Mouse (Mus musculus): ENCODE data around the gene Spint4. TPM values are rescaled to one million over a fixed set of nuclear protein-coding genes. Genes with fewer than 3 reads are reported as not detected.

Gene Spint4
- polyA plus RNA-seq (2016; fragmentation: Nextera tagmentation; extraction: Ambion mirVana), result not detected in 2 replicates

DNA sequence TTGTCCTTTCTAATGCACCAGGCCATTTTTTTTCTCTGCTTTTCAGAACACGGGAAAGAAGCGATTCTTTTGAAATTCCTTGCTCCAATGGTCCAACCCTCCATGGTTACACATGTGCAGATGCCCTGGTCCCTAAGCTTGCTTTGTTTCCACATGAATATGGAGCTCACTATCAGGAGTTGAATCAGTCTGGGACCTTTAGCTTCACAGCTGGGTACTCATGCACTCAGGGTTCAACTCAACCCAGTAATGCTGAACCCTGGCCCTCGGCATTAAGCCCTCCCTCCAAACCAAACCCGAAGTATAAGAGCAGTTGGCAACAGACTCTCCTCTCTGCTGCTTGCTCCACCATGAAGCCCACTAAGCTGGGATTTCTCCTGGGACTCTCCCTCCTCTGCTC lies at the start of gene Spint4:
TSS of gene Spint4 (plus strand) at position 301 of the 400 bp plus-strand sequence.
- Histone ChIP-seq H3K4me3 (no peak within 1 kb of the TSS), H3K4me2 (replicated peaks) (no peak within 1 kb of the TSS), H3K36me3 (no peaks in the 10 kb centered on the region), H3K27ac (no peak within 1 kb of the TSS), H3K4me1 (no peaks in the 10 kb centered on the region), H3K27me3 (no peaks in the 10 kb centered on the region), H3K9me3 (no peaks in the 10 kb centered on the region), H3K9ac (no peak within 1 kb of the TSS)
- WGBS, result 74% methylated on average over 4 of the region's 4 CpGs
- no peak for ATAC-seq (ENCODE audit: insufficient number of reproducible peaks, insufficient read depth, low FRiP score, low TSS enrichment)

DNA sequence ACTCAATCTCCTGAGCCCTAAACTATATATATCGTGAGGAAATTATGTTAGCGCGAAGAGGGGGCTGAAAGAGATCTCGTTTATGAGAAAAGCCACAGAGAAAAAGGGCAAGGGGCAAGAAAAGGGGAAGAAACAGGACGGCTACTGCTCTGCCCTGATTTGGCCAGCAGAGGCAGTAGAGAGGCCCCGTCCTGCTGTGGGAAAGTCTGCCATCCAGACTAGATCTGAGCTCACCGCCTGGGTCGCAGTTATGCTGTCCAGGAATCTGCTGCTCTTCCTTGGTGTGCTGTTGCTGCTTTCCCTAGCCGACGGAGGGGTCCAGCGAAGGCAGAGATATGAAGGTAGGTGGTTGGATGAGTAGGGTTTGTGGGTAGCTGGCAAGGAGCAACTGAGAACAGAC lies 42.4 kb upstream of the Spint4 start, which contains the start of gene Wfdc10:
TSS of gene Wfdc10 (plus strand) at position 189 of the 400 bp plus-strand sequence.
- Histone ChIP-seq H3K4me1 (no peaks in the 10 kb centered on the region), H3K27me3 (no peaks in the 10 kb centered on the region), H3K9ac (no peak within 1 kb of the TSS), H3K4me2 (replicated peaks) (no peak within 1 kb of the TSS), H3K9me3 (no peaks in the 10 kb centered on the region), H3K27ac (no peak within 1 kb of the TSS), H3K4me3 (no peak within 1 kb of the TSS), H3K36me3 (no peaks in the 10 kb centered on the region)
- WGBS, result 14% methylated on average over 11 of the region's 11 CpGs
- no peak for ATAC-seq (ENCODE audit: insufficient number of reproducible peaks, insufficient read depth, low FRiP score, low TSS enrichment)

DNA sequence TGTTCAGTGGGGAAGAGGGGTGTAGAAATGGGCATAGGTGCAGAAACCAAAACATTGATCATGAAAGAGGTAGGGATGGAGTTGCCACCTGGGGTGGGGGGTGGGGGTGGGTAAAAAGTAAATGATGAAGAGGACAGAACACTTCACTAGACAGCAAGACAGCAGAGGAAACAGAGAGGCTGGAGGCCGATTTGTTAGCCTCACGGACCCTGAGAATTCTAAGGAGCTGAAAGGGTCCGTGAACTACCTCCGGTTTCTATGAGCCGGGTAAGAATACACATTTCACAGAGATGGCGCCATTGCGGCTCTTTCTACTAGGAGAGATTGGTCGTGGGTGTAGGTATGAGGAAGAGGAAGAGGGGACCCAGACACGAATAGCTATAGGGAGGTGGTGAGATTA lies 41.8 kb upstream of the Spint4 start, which contains the start of gene Wfdc9:
TSS of gene Wfdc9 (minus strand) at position 101 of the 400 bp plus-strand sequence.
- Histone ChIP-seq H3K4me3 (no peak within 1 kb of the TSS), H3K36me3 (no peaks in the 10 kb centered on the region), H3K4me2 (replicated peaks) (no peak within 1 kb of the TSS), H3K27me3 (no peaks in the 10 kb centered on the region), H3K9me3 (no peaks in the 10 kb centered on the region), H3K27ac (no peak within 1 kb of the TSS), H3K9ac (no peak within 1 kb of the TSS), H3K4me1 (no peaks in the 10 kb centered on the region)
- WGBS, result 81% methylated on average over 9 of the region's 9 CpGs
- no peak for ATAC-seq (ENCODE audit: insufficient number of reproducible peaks, insufficient read depth, low FRiP score, low TSS enrichment)

DNA sequence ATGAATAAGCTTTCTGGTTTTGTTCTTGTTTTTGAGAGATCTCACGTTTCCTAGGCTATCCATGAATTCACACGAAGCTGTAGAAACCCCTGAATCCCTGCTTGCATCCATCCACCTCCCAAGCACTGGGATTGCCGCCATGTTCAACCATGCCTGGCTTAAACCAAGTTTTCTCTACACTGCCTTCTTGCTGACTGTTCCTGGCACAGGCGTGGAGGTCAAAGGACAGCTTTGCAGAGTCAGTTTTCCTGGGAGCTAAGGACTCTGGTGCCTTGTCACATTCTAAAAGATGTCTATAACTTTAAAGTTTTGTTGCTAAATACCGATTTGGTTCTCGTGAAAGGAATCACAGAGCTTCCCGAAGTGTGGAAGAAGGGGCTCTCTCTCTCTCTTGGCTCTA lies 33.5 kb upstream of the Spint4 start:
- no peaks in the 10 kb centered on the region for H3K36me3 ChIP-seq
- WGBS, result 82% methylated on average over 7 of the region's 7 CpGs
- no peaks in the 10 kb centered on the region for H3K9me3 ChIP-seq
- H3K4me1 ChIP-seq, result no peaks in the 10 kb centered on the region
- no peak overlapping the region for H3K9ac ChIP-seq
- no peak for ATAC-seq (ENCODE audit: insufficient number of reproducible peaks, insufficient read depth, low FRiP score, low TSS enrichment)
- no peak overlapping the region for H3K4me3 ChIP-seq
- H3K4me2 ChIP-seq (replicated peaks), result no peak overlapping the region
- H3K27me3 ChIP-seq, result no peaks in the 10 kb centered on the region
- no peak overlapping the region for H3K27ac ChIP-seq

DNA sequence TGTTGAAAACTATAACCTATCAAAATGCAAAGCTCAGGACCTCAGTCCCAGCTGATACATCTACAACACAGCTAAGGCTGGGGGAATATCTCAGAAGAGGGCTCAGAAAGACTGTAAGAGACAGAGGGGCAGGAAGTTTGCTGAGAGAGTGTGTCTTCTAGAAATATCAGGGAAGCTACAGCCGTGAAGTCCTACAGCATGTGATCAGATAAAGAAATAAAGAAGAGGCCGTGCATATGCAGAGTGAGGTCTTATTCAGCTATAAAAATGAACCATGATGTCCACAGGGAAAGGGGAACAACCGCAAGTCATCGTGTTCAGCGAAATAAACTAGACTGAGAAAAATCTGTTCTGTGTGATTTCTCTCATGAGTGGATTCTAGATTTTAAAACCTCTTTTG lies 28.0 kb upstream of the Spint4 start:
- no peak overlapping the region for H3K27ac ChIP-seq
- H3K27me3 ChIP-seq, result no peaks in the 10 kb centered on the region
- WGBS, result 83% methylated on average over 5 of the region's 5 CpGs
- no peak overlapping the region for H3K9ac ChIP-seq
- H3K9me3 ChIP-seq, result no peaks in the 10 kb centered on the region
- H3K36me3 ChIP-seq, result no peaks in the 10 kb centered on the region
- H3K4me1 ChIP-seq, result no peaks in the 10 kb centered on the region
- H3K4me3 ChIP-seq, result no peak overlapping the region
- H3K4me2 ChIP-seq (replicated peaks), result no peak overlapping the region
- no peak for ATAC-seq (ENCODE audit: insufficient number of reproducible peaks, insufficient read depth, low FRiP score, low TSS enrichment)

DNA sequence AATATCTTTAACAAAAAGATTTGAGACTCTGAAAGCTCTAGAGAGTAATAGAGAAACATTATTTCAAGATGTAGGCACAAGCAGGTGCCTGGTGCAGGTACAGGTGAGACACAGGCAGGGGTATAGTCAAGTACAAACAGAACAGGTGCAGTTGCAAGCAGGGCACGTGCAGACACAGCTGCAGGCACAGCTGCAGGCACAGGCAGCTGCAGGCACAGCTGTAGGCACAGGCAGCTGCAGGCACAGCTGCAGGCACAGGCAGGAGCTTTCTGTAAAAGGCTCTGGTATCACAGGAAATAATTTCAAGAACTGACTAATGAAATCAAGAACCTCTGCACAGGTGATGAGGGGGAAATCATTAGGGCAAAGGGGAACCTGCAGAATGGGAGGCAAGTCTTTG lies 27.4 kb upstream of the Spint4 start:
- WGBS, result 16% methylated on average over 1 of the region's 1 CpGs
- no peak overlapping the region for H3K9ac ChIP-seq
- no peak for ATAC-seq (ENCODE audit: insufficient number of reproducible peaks, insufficient read depth, low FRiP score, low TSS enrichment)
- H3K9me3 ChIP-seq, result no peaks in the 10 kb centered on the region
- no peak overlapping the region for H3K4me3 ChIP-seq
- H3K27me3 ChIP-seq, result no peaks in the 10 kb centered on the region
- no peaks in the 10 kb centered on the region for H3K4me1 ChIP-seq
- no peak overlapping the region for H3K4me2 ChIP-seq (replicated peaks)
- no peaks in the 10 kb centered on the region for H3K36me3 ChIP-seq
- H3K27ac ChIP-seq, result no peak overlapping the region

DNA sequence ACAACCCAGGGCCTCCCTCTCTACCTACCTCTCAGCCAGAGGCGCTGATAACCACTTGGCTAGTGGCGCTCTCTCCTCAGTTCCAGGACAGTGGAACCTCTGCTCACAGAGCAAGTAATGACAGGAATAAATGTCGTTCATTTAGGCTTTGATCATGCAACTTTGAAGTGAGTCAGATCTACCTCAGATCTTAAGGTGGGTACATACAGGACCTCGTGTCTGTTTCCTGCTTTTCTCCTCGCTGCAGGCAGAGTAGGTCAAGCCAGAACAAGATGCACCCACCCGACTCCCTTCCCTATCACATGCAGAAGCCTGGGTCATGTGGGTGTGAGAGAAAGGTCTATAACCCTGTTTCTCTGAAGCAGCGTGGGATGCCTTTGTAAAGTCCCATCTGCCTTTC lies 24.3 kb upstream of the Spint4 start, which contains the start of gene Wfdc11:
TSS of gene Wfdc11 (minus strand) at position 101 of the 400 bp plus-strand sequence.
- no peaks in the 10 kb centered on the region for H3K27me3 ChIP-seq
- H3K9me3 ChIP-seq, result no peaks in the 10 kb centered on the region
- no peak within 1 kb of the TSS for H3K4me3 ChIP-seq
- H3K4me2 ChIP-seq (replicated peaks), result no peak within 1 kb of the TSS
- no peaks in the 10 kb centered on the region for H3K4me1 ChIP-seq
- ATAC-seq (ENCODE audit: insufficient number of reproducible peaks, insufficient read depth, low FRiP score, low TSS enrichment), result no peak
- no peak within 1 kb of the TSS for H3K27ac ChIP-seq
- no peaks in the 10 kb centered on the region for H3K36me3 ChIP-seq
- no peak within 1 kb of the TSS for H3K9ac ChIP-seq
- 82% methylated on average over 7 of the region's 7 CpGs for WGBS

DNA sequence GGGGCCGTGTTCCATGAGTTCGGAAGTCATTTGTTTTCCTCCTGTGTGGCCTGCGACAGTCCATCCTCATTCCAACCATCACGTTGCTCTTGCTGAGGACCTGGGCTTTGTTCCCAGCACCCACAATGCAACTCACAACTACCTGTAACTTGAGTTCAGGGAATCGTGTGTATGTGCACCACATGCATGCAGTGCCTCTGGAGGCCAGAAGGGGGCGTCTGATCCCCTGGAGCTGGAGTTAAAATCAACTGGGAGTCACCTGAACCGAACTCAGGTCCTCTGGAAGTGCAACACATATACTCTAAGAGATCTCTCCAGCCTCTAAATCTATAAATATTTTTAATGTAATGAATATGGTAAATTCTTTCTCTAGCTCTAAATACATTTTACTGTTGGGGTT lies 22.2 kb upstream of the Spint4 start:
- Histone ChIP-seq H3K9me3 (no peaks in the 10 kb centered on the region), H3K4me3 (no peak overlapping the region), H3K27ac (no peak overlapping the region), H3K27me3 (no peaks in the 10 kb centered on the region), H3K4me1 (peaks cover 3% of the 10 kb centered on the region; the same call in 1 of the 2 replicates), H3K9ac (no peak overlapping the region), H3K4me2 (replicated peaks) (no peak overlapping the region), H3K36me3 (no peaks in the 10 kb centered on the region)
- 80% methylated on average over 7 of the region's 7 CpGs for WGBS
- ATAC-seq (ENCODE audit: insufficient number of reproducible peaks, insufficient read depth, low FRiP score, low TSS enrichment), result no peak

DNA sequence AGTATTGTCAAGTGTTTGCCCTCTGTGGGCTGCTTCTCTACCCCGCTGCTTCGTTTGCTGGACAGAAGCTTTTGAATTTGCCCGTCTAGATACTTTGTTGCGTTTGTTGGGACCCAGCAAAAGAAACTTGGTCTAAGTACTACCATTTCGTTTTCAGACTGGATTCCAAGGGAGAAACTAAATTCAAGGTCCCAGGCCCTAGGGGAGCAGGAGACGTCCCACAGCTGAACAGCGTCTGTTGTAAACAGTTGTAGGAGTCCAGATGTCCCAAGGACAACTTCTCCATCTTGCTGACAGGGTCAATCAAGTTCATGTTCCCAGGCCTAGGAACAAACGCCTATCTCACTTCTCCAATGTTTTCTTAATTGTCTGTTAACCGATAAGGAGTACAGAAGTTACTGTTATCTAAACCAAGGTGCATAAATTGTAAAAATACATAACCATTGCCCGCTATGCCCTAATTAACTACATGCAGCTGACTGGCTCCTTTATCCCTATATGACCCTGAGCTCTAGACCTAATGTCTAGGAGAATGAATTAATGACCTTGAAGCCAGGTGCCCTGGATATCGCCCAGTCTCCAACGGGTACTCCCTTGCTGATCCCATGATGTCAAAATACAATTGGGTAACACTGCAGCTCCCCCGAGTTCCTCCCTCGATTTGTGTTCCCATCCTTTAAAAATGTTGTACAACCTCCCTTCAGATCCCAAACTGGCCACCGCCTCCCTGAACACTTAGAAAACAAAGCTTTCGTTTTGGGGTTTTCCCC lies 21.2 kb upstream of the Spint4 start:
- no peak for ATAC-seq (ENCODE audit: insufficient number of reproducible peaks, insufficient read depth, low FRiP score, low TSS enrichment)
- H3K27ac ChIP-seq, result no peak overlapping the region
- H3K9me3 ChIP-seq, result no peaks in the 10 kb centered on the region
- H3K4me1 ChIP-seq, result peaks cover 3% of the 10 kb centered on the region; the same call in 1 of the 2 replicates
- no peaks in the 10 kb centered on the region for H3K27me3 ChIP-seq
- H3K4me3 ChIP-seq, result no peak overlapping the region
- no peak overlapping the region for H3K4me2 ChIP-seq (replicated peaks)
- H3K9ac ChIP-seq, result no peak overlapping the region
- WGBS, result 86% methylated on average over 16 of the region's 16 CpGs
- H3K36me3 ChIP-seq, result no peaks in the 10 kb centered on the region

DNA sequence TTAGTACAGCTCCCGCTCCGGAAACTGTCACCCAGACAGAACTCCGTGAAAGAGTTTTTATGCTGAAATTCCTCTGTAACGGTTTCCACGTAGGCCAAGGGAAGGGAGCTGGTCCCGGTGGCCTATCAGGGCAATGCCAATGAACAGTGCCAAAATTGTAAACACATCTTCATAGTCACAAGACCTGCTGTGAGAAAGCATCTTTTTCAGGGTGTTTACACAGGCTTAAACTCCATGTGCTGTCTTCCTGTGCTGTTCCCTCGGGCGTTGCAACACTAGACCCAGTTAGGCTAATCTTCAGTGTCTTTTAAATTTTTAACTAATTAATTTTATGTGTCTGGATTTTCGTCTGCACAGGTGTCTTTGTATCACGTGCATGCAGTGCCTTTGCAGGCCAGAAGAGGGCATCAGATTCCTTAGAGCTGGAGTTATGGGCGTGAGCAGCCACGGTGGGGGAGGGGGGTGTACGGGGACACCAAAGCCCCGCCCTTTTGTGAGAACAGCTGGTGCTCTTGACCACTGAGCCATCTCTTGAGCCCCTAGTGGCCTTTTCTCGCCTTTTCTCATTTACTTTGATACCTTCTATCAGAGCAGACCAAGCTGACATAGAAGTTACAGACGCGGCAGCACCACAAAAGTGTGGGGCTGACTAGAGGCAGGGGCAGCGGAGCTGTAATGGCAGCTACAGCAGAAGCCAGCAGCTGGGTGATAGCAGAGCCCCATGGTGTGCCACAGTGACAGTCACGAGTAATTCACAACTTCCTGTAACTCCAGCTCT lies 19.3 kb upstream of the Spint4 start:
- Histone ChIP-seq H3K4me3 (peak overlapping the region; percentile 26), H3K27me3 (no peaks in the 10 kb centered on the region), H3K9me3 (no peaks in the 10 kb centered on the region), H3K36me3 (no peaks in the 10 kb centered on the region), H3K4me1 (peaks cover 7% of the 10 kb centered on the region; the same call in 1 of the 2 replicates), H3K27ac (no peak overlapping the region), H3K9ac (no peak overlapping the region), H3K4me2 (replicated peaks) (peak overlapping the region; percentile 49)
- 0 out of 2 replicates have a peak, but pooled peaks have one; percentile 15 for ATAC-seq (ENCODE audit: insufficient number of reproducible peaks, insufficient read depth, low FRiP score, low TSS enrichment)
- 23% methylated on average over 19 of the region's 19 CpGs for WGBS

DNA sequence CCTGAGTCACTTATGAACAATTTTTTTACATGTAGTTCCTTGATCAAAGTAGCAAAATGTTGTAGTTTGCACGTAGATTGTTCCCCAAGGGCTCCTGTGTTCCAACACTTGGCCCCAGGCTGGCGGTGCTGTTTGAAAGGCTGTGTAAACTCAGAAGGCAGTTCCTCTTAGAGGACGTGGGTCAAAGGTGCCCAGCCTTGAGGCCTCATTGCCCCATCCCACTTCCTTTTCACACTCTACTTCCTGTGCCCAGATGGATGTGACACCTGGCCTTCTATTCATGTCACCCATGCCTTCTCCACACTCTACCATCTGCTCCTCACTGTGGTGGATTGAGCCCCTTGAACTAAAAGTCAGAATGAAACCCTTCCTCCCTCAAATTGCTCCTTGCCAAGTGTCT lies 18.4 kb upstream of the Spint4 start:
- WGBS, result 19% methylated on average over 3 of the region's 3 CpGs
- H3K36me3 ChIP-seq, result no peaks in the 10 kb centered on the region
- H3K4me1 ChIP-seq, result peaks cover 7% of the 10 kb centered on the region; the same call in 1 of the 2 replicates
- no peaks in the 10 kb centered on the region for H3K27me3 ChIP-seq
- no peak overlapping the region for H3K4me2 ChIP-seq (replicated peaks)
- ATAC-seq (ENCODE audit: insufficient number of reproducible peaks, insufficient read depth, low FRiP score, low TSS enrichment), result no peak
- no peak overlapping the region for H3K27ac ChIP-seq
- H3K9ac ChIP-seq, result no peak overlapping the region
- H3K9me3 ChIP-seq, result no peaks in the 10 kb centered on the region
- no peak overlapping the region for H3K4me3 ChIP-seq

DNA sequence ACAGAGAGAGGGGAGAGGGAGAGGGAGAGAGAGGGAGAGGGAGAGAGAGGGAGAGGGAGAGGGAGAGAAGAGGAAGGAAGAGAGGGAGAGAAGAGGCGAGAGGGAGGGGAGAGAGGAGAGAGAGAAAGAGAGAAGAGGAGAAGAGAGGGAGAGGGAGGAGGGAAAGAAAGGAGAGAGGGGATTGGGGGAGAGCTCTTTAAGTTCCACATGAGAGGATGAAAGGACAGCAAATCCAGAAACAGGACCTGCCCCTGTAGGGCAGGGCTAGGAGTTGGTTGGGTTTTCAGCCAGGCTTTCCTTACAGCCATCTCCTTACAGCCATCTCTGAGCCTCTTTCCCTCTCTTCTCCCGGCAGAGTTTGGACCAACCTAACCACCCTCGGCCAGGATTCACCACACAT lies 13.5 kb upstream of the Spint4 start, which contains the start of gene Wfdc13:
TSS of gene Wfdc13 (plus strand) at position 301 of the 400 bp plus-strand sequence.
- 0 out of 2 replicates have a peak, but pooled peaks cover 3% of the 10 kb centered on the region for H3K4me1 ChIP-seq
- no peak for ATAC-seq (ENCODE audit: insufficient number of reproducible peaks, insufficient read depth, low FRiP score, low TSS enrichment)
- H3K9me3 ChIP-seq, result no peaks in the 10 kb centered on the region
- H3K27me3 ChIP-seq, result no peaks in the 10 kb centered on the region
- H3K4me3 ChIP-seq, result no peak within 1 kb of the TSS
- H3K27ac ChIP-seq, result no peak within 1 kb of the TSS
- WGBS, result 75% methylated on average over 3 of the region's 3 CpGs
- no peak within 1 kb of the TSS for H3K4me2 ChIP-seq (replicated peaks)
- no peak within 1 kb of the TSS for H3K9ac ChIP-seq
- H3K36me3 ChIP-seq, result no peaks in the 10 kb centered on the region
